Mouse (Mus musculus): ENCODE data around the gene Acsm5. TPM values are rescaled to one million over a fixed set of nuclear protein-coding genes. Genes with fewer than 3 reads are reported as not detected.

Gene Acsm5
- not detected in 2 replicates for polyA plus RNA-seq (2014; fragmentation: Nextera tagmentation; extraction: Ambion mirVana)

GRCm38 (mm10) chr7:119519163-119519562 lies at the start of gene Acsm5:
TSS of gene Acsm5 (plus strand) at chr7:119519463.
- H3K27me3 ChIP-seq (ENCODE audit: control insufficient read depth, insufficient read depth, low read length) = no peaks in the 10 kb centered on the region
- ATAC-seq (replicated peaks; ENCODE audit: insufficient number of reproducible peaks, low FRiP score, low TSS enrichment) = no peak
- WGBS (ENCODE audit: insufficient replicate concordance) = 73% methylated on average over 5 of the region's 5 CpGs

GRCm38 (mm10) chr7:119476500-119477389 lies 42.5 kb upstream of the Acsm5 start:
- no peaks in the 10 kb centered on the region for H3K4me1 ChIP-seq (ENCODE audit: control insufficient read depth, insufficient read depth, low read length)
- no peak overlapping the region for H3K9ac ChIP-seq (ENCODE audit: low read depth, low read length)
- H3K9me3 ChIP-seq (replicated peaks; ENCODE audit: control insufficient read depth, low read length) = no peaks in the 10 kb centered on the region
- no peak overlapping the region for H3K27ac ChIP-seq (ENCODE audit: low read depth, low read length)
- ATAC-seq (replicated peaks; ENCODE audit: insufficient number of reproducible peaks, low FRiP score, low TSS enrichment) = no peak; the same call in 1 of the 2 replicates
- no peaks in the 10 kb centered on the region for H3K36me3 ChIP-seq (ENCODE audit: control insufficient read depth, insufficient read depth, low read length)
- WGBS (ENCODE audit: insufficient replicate concordance) = 68% methylated on average over 33 of the region's 33 CpGs
- no peak overlapping the region for H3K4me3 ChIP-seq (ENCODE audit: low read depth, low read length)
- H3K4me2 ChIP-seq = no peak overlapping the region
- H3K27me3 ChIP-seq (ENCODE audit: control insufficient read depth, insufficient read depth, low read length) = no peaks in the 10 kb centered on the region

More at GRCm38 (mm10) chr7:119519163-119519562, at the start of gene Acsm5:
- Histone ChIP-seq H3K4me3 (ENCODE audit: low read depth, low read length) (no peak within 1 kb of the TSS), H3K9ac (ENCODE audit: low read depth, low read length) (no peak within 1 kb of the TSS), H3K27ac (ENCODE audit: low read depth, low read length) (no peak within 1 kb of the TSS), H3K4me2 (no peak within 1 kb of the TSS), H3K4me1 (ENCODE audit: control insufficient read depth, insufficient read depth, low read length) (no peaks in the 10 kb centered on the region), H3K9me3 (replicated peaks; ENCODE audit: control insufficient read depth, low read length) (no peaks in the 10 kb centered on the region), H3K36me3 (ENCODE audit: control insufficient read depth, insufficient read depth, low read length) (no peaks in the 10 kb centered on the region)

- H3K27me3 ChIP-seq (ENCODE audit: control insufficient read depth, insufficient read depth, low read length) = no peaks in the 10 kb centered on the region
- H3K27ac ChIP-seq (ENCODE audit: low read depth, low read length) = no peak within 1 kb of the TSS
- no peak within 1 kb of the TSS for H3K9ac ChIP-seq (ENCODE audit: low read depth, low read length)
- no peak within 1 kb of the TSS for H3K4me3 ChIP-seq (ENCODE audit: low read depth, low read length)
- H3K9me3 ChIP-seq (replicated peaks; ENCODE audit: control insufficient read depth, low read length) = no peaks in the 10 kb centered on the region
- no peaks in the 10 kb centered on the region for H3K4me1 ChIP-seq (ENCODE audit: control insufficient read depth, insufficient read depth, low read length)
- H3K36me3 ChIP-seq (ENCODE audit: control insufficient read depth, insufficient read depth, low read length) = no peaks in the 10 kb centered on the region
- H3K4me2 ChIP-seq = no peak within 1 kb of the TSS
- ATAC-seq (replicated peaks; ENCODE audit: insufficient number of reproducible peaks, low FRiP score, low TSS enrichment) = no peak
These were observed 40.0 kb upstream of the Acsm5 start, which contains the start of gene Umod for GRCm38 (mm10) chr7:119479256-119479655. TSS of gene Umod (minus strand) at chr7:119479282.

- H3K27ac ChIP-seq (ENCODE audit: low read depth, low read length) = no peak overlapping the region
- H3K4me3 ChIP-seq (ENCODE audit: low read depth, low read length) = no peak overlapping the region
- H3K9ac ChIP-seq (ENCODE audit: low read depth, low read length) = no peak overlapping the region
- ATAC-seq (replicated peaks; ENCODE audit: insufficient number of reproducible peaks, low FRiP score, low TSS enrichment) = no peak
- no peak overlapping the region for H3K4me2 ChIP-seq
- 73% methylated on average over 4 of the region's 4 CpGs for WGBS (ENCODE audit: insufficient replicate concordance)
- no peaks in the 10 kb centered on the region for H3K4me1 ChIP-seq (ENCODE audit: control insufficient read depth, insufficient read depth, low read length)
- no peaks in the 10 kb centered on the region for H3K27me3 ChIP-seq (ENCODE audit: control insufficient read depth, insufficient read depth, low read length)
- no peaks in the 10 kb centered on the region for H3K9me3 ChIP-seq (replicated peaks; ENCODE audit: control insufficient read depth, low read length)
- no peaks in the 10 kb centered on the region for H3K36me3 ChIP-seq (ENCODE audit: control insufficient read depth, insufficient read depth, low read length)
These were observed 35.1 kb upstream of the Acsm5 start for GRCm38 (mm10) chr7:119484154-119484553.

- WGBS (ENCODE audit: insufficient replicate concordance) = 84% methylated on average over 5 of the region's 5 CpGs
- Histone ChIP-seq H3K4me3 (ENCODE audit: low read depth, low read length) (no peak overlapping the region), H3K9me3 (replicated peaks; ENCODE audit: control insufficient read depth, low read length) (no peaks in the 10 kb centered on the region), H3K27me3 (ENCODE audit: control insufficient read depth, insufficient read depth, low read length) (no peaks in the 10 kb centered on the region), H3K4me1 (ENCODE audit: control insufficient read depth, insufficient read depth, low read length) (no peaks in the 10 kb centered on the region), H3K9ac (ENCODE audit: low read depth, low read length) (no peak overlapping the region), H3K36me3 (ENCODE audit: control insufficient read depth, insufficient read depth, low read length) (no peaks in the 10 kb centered on the region), H3K27ac (ENCODE audit: low read depth, low read length) (no peak overlapping the region), H3K4me2 (no peak overlapping the region)
- ATAC-seq (replicated peaks; ENCODE audit: insufficient number of reproducible peaks, low FRiP score, low TSS enrichment) = no peak
These were observed 32.6 kb upstream of the Acsm5 start for GRCm38 (mm10) chr7:119486683-119487082.

GRCm38 (mm10) chr7:119490041-119490780 lies 29.1 kb upstream of the Acsm5 start:
- no peak overlapping the region for H3K27ac ChIP-seq (ENCODE audit: low read depth, low read length)
- no peak overlapping the region for H3K9ac ChIP-seq (ENCODE audit: low read depth, low read length)
- no peaks in the 10 kb centered on the region for H3K4me1 ChIP-seq (ENCODE audit: control insufficient read depth, insufficient read depth, low read length)
- no peaks in the 10 kb centered on the region for H3K36me3 ChIP-seq (ENCODE audit: control insufficient read depth, insufficient read depth, low read length)
- H3K27me3 ChIP-seq (ENCODE audit: control insufficient read depth, insufficient read depth, low read length) = no peaks in the 10 kb centered on the region
- ATAC-seq (replicated peaks; ENCODE audit: insufficient number of reproducible peaks, low FRiP score, low TSS enrichment) = no peak
- no peak overlapping the region for H3K4me3 ChIP-seq (ENCODE audit: low read depth, low read length)
- WGBS (ENCODE audit: insufficient replicate concordance) = 70% methylated on average over 4 of the region's 4 CpGs
- H3K9me3 ChIP-seq (replicated peaks; ENCODE audit: control insufficient read depth, low read length) = no peaks in the 10 kb centered on the region
- H3K4me2 ChIP-seq = no peak overlapping the region

GRCm38 (mm10) chr7:119511143-119511542 lies 8.1 kb upstream of the Acsm5 start:
- Histone ChIP-seq H3K4me1 (ENCODE audit: control insufficient read depth, insufficient read depth, low read length) (no peaks in the 10 kb centered on the region), H3K27ac (ENCODE audit: low read depth, low read length) (no peak overlapping the region), H3K9ac (ENCODE audit: low read depth, low read length) (no peak overlapping the region), H3K4me3 (ENCODE audit: low read depth, low read length) (no peak overlapping the region), H3K36me3 (ENCODE audit: control insufficient read depth, insufficient read depth, low read length) (no peaks in the 10 kb centered on the region), H3K9me3 (replicated peaks; ENCODE audit: control insufficient read depth, low read length) (no peaks in the 10 kb centered on the region), H3K4me2 (no peak overlapping the region), H3K27me3 (ENCODE audit: control insufficient read depth, insufficient read depth, low read length) (no peaks in the 10 kb centered on the region)
- 89% methylated on average over 4 of the region's 4 CpGs for WGBS (ENCODE audit: insufficient replicate concordance)
- ATAC-seq (replicated peaks; ENCODE audit: insufficient number of reproducible peaks, low FRiP score, low TSS enrichment) = no peak

GRCm38 (mm10) chr7:119513056-119513455 lies 6.2 kb upstream of the Acsm5 start:
- H3K9me3 ChIP-seq (replicated peaks; ENCODE audit: control insufficient read depth, low read length) = no peaks in the 10 kb centered on the region
- no peak overlapping the region for H3K4me3 ChIP-seq (ENCODE audit: low read depth, low read length)
- no peaks in the 10 kb centered on the region for H3K4me1 ChIP-seq (ENCODE audit: control insufficient read depth, insufficient read depth, low read length)
- H3K4me2 ChIP-seq = no peak overlapping the region
- no peak overlapping the region for H3K27ac ChIP-seq (ENCODE audit: low read depth, low read length)
- WGBS (ENCODE audit: insufficient replicate concordance) = 29% methylated on average over 7 of the region's 7 CpGs
- H3K9ac ChIP-seq (ENCODE audit: low read depth, low read length) = no peak overlapping the region
- H3K36me3 ChIP-seq (ENCODE audit: control insufficient read depth, insufficient read depth, low read length) = no peaks in the 10 kb centered on the region
- H3K27me3 ChIP-seq (ENCODE audit: control insufficient read depth, insufficient read depth, low read length) = no peaks in the 10 kb centered on the region
- ATAC-seq (replicated peaks; ENCODE audit: insufficient number of reproducible peaks, low FRiP score, low TSS enrichment) = no peak
